Mouse (Mus musculus): ENCODE results near the gene Kdm2b. TPM values are rescaled to one million over a fixed set of nuclear protein-coding genes. Genes with fewer than 3 reads are reported as not detected.
"Not testable (repeated sequence)": the region's sequence is repeated elsewhere in the genome, so short reads cannot be mapped to it uniquely, and the experiment has no call there.

Gene Kdm2b
- polyA plus RNA-seq, 1 experiment from 2014 or later, result 62.5 TPM

GRCm38 (mm10) chr5:122987211-122988020 lies 2.2 kb downstream of the Kdm2b start:
- peak; percentile 34; the same call in 1 of the 2 replicates for ATAC-seq (replicated peaks; ENCODE audit: low FRiP score, low read depth)
- Histone ChIP-seq H3K27ac (peak overlapping the region; percentile 94), H3K9ac (ENCODE audit: low read depth, low read length) (peak overlapping the region; percentile 86), H3K4me3 (replicated peaks; ENCODE audit: low read depth, low read length) (peak overlapping the region; percentile 76), H3K36me3 (ENCODE audit: insufficient read depth, low read length) (no peaks in the 10 kb centered on the region), H3K9me3 (replicated peaks; ENCODE audit: low read length) (no peaks in the 10 kb centered on the region), H3K4me1 (replicated peaks; ENCODE audit: insufficient read depth, low read length) (peaks cover 27% of the 10 kb centered on the region), H3K4me2 (ENCODE audit: low read length) (peak overlapping the region; percentile 93), H3K27me3 (ENCODE audit: insufficient read depth, low read length) (no peaks in the 10 kb centered on the region)
- 3% methylated on average over 39 of the region's 39 CpGs for WGBS
- peak; percentile 61 for DNase-seq (ENCODE audit: low spot score)
- no peak for TF ChIP-seq CTCF (IDR thresholded peaks at IDR 0.05; ENCODE audit: low read depth)

DNA sequence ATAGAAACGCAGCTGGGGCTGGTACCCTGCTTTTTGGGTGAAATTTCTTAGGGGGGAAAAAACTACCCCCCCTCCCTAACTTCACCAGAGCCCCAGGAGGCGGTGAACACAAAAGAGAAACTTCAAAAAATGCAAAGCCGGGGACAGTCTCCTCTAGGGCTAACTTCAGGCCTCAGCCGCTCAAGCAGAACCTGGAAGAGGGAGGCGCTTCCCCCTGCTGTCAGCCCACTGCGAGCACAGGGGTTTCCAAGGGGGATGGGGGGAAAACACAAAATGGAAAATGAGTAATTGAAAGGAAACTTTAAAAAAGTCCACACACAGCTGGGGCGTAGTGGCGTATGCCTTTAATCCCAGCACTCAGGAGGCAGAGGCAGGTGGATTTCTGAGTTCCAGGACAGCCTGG lies 3.5 kb downstream of the Kdm2b start:
- Histone ChIP-seq H3K9me3 (replicated peaks; ENCODE audit: low read length) (no peaks in the 10 kb centered on the region), H3K4me2 (ENCODE audit: low read length) (peak overlapping the region; percentile 93), H3K27ac (peak overlapping the region; percentile 27; the same call in 1 of the 2 replicates), H3K36me3 (ENCODE audit: insufficient read depth, low read length) (no peaks in the 10 kb centered on the region), H3K4me1 (replicated peaks; ENCODE audit: insufficient read depth, low read length) (peaks cover 22% of the 10 kb centered on the region), H3K4me3 (replicated peaks; ENCODE audit: low read depth, low read length) (no peak overlapping the region), H3K9ac (ENCODE audit: low read depth, low read length) (peak overlapping the region; percentile 28; the same call in 1 of the 2 replicates), H3K27me3 (ENCODE audit: insufficient read depth, low read length) (no peaks in the 10 kb centered on the region)
- WGBS, result 31% methylated on average over 8 of the region's 8 CpGs
- DNase-seq (ENCODE audit: low spot score) (peak; percentile 62), ATAC-seq (replicated peaks; ENCODE audit: low FRiP score, low read depth) (no peak)
- peak; percentile 18; the same call in 1 of the 2 replicates for TF ChIP-seq CTCF (IDR thresholded peaks at IDR 0.05; ENCODE audit: low read depth)

- Histone ChIP-seq H3K9ac (ENCODE audit: low read depth, low read length) (0 out of 2 replicates have a peak overlapping the region, but pooled peaks have one; percentile 28), H3K4me3 (replicated peaks; ENCODE audit: low read depth, low read length) (no peak overlapping the region), H3K36me3 (ENCODE audit: insufficient read depth, low read length) (no peaks in the 10 kb centered on the region), H3K27me3 (ENCODE audit: insufficient read depth, low read length) (no peaks in the 10 kb centered on the region), H3K4me2 (ENCODE audit: low read length) (0 out of 2 replicates have a peak overlapping the region, but pooled peaks have one; percentile 21), H3K4me1 (replicated peaks; ENCODE audit: insufficient read depth, low read length) (peaks cover 14% of the 10 kb centered on the region), H3K27ac (peak overlapping the region; percentile 38; the same call in 1 of the 2 replicates), H3K9me3 (replicated peaks; ENCODE audit: low read length) (no peaks in the 10 kb centered on the region)
- ATAC-seq (replicated peaks; ENCODE audit: low FRiP score, low read depth) (no peak), DNase-seq (ENCODE audit: low spot score) (no peak)
- no peak for TF ChIP-seq CTCF (IDR thresholded peaks at IDR 0.05; ENCODE audit: low read depth)
- 62% methylated on average over 3 of the region's 3 CpGs for WGBS
Measured at GRCm38 (mm10) chr5:122985276-122985675, 4.3 kb downstream of the Kdm2b start.

DNA sequence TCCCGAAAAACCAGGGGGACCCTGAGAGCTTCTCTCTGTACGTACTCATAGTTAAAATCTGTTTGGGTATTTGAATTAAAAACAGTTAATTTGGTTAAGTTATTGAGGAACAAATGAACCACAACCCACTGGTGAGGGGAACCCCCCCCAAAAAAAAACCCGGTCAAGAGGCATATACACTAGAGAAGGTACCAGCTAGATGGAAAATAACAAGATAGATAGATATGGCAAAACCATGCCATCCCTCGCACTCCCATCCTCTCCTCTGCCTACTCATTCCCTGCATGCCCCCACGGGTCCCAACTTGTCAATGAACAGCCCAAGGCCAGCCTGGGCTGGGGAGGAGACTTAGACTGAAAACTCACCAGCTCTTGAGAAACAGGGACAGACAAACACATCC lies 5.1 kb downstream of the Kdm2b start:
- H3K27me3 ChIP-seq (ENCODE audit: insufficient read depth, low read length), result no peaks in the 10 kb centered on the region
- no peaks in the 10 kb centered on the region for H3K9me3 ChIP-seq (replicated peaks; ENCODE audit: low read length)
- H3K4me3 ChIP-seq (replicated peaks; ENCODE audit: low read depth, low read length), result no peak overlapping the region
- H3K4me1 ChIP-seq (replicated peaks; ENCODE audit: insufficient read depth, low read length), result peaks cover 10% of the 10 kb centered on the region
- H3K27ac ChIP-seq, result no peak overlapping the region
- DNase-seq (ENCODE audit: low spot score), result no peak
- no peak for ATAC-seq (replicated peaks; ENCODE audit: low FRiP score, low read depth)
- no peaks in the 10 kb centered on the region for H3K36me3 ChIP-seq (ENCODE audit: insufficient read depth, low read length)
- H3K9ac ChIP-seq (ENCODE audit: low read depth, low read length), result no peak overlapping the region
- no peak for TF ChIP-seq CTCF (IDR thresholded peaks at IDR 0.05; ENCODE audit: low read depth)
- H3K4me2 ChIP-seq (ENCODE audit: low read length), result no peak overlapping the region
- WGBS, result 84% methylated on average over 5 of the region's 5 CpGs

- H3K4me2 ChIP-seq (ENCODE audit: low read length), result no peak overlapping the region
- no peak for ATAC-seq (replicated peaks; ENCODE audit: low FRiP score, low read depth)
- 67% methylated on average over 8 of the region's 8 CpGs for WGBS
- no peaks in the 10 kb centered on the region; the same call in 1 of the 2 replicates for H3K36me3 ChIP-seq (ENCODE audit: insufficient read depth, low read length)
- no peaks in the 10 kb centered on the region for H3K27me3 ChIP-seq (ENCODE audit: insufficient read depth, low read length)
- no peak for DNase-seq (ENCODE audit: low spot score)
- H3K9ac ChIP-seq (ENCODE audit: low read depth, low read length), result no peak overlapping the region
- no peak overlapping the region for H3K27ac ChIP-seq
- no peaks in the 10 kb centered on the region for H3K4me1 ChIP-seq (replicated peaks; ENCODE audit: insufficient read depth, low read length)
- H3K9me3 ChIP-seq (replicated peaks; ENCODE audit: low read length), result no peaks in the 10 kb centered on the region
- H3K4me3 ChIP-seq (replicated peaks; ENCODE audit: low read depth, low read length), result no peak overlapping the region
- TF ChIP-seq CTCF (IDR thresholded peaks at IDR 0.05; ENCODE audit: low read depth), result no peak
Measured at GRCm38 (mm10) chr5:122978970-122979369, 10.7 kb downstream of the Kdm2b start.

DNA sequence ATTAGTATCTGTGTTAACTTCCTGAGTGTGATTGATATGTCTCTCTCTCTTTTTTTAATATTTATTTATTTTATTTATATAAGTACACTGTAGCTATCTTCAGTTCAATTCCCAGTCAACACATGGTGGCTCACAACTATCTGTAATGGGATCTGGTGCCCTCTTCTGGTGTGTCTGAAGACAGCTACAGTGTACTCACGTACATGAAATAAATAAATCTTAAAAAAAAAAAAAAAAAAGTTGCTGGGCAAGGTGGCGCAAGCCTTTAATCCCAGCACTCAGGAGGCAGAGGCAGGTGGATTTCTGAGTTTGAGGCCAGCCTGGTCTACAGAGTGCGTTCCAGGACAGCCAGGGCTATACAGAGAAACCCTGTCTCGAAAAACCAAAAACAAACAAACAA lies 14.9 kb downstream of the Kdm2b start:
- ATAC-seq (replicated peaks; ENCODE audit: low FRiP score, low read depth); H3K36me3 ChIP-seq (ENCODE audit: insufficient read depth, low read length); H3K4me3 ChIP-seq (replicated peaks; ENCODE audit: low read depth, low read length); H3K9me3 ChIP-seq (replicated peaks; ENCODE audit: low read length); H3K27ac ChIP-seq; H3K9ac ChIP-seq (ENCODE audit: low read depth, low read length); H3K27me3 ChIP-seq (ENCODE audit: insufficient read depth, low read length); H3K4me2 ChIP-seq (ENCODE audit: low read length); H3K4me1 ChIP-seq (replicated peaks; ENCODE audit: insufficient read depth, low read length); DNase-seq (ENCODE audit: low spot score): not testable (repeated sequence)
- WGBS, result 89% methylated on average over 4 of the region's 4 CpGs
